37 mouse cellular contexts compared by ENCODE assay signal in genomic region chr3:58804745-58805144, GRCm38 (mm10). TPM values are rescaled to one million over a fixed set of nuclear protein-coding genes. Genes with fewer than 3 reads are reported as not detected.
A peak's percentile ranks its signal among the peaks of the same experiment; 100 is the strongest.
DNase-seq lines count a peak whose midpoint lies in the region; ATAC-seq lines count a peak whose summit lies in the region.
"Had no signal": no experiment of that assay in that cellular context is flagged by ENCODE, and none has a peak within 500 bp of the region (broad histone marks: within the 10 kb centered on the region; RNA-seq: fewer than 3 reads in every experiment).

No protein-coding gene starts in this region.

- WGBS in heart, embryonic 16.5 days, result 36% methylated on average over 6 of the region's 6 CpGs

- H3K9me3 ChIP-seq in heart, embryonic 16.5 days (replicated peaks; ENCODE audit: control insufficient read depth, low read length), result no peaks in the 10 kb centered on the region
- H3K9me3 ChIP-seq: forebrain, embryonic 13.5 days; hindbrain, embryonic 12.5 days; intestine, embryonic 15.5 days; limb, embryonic 12.5 days; liver, embryonic 15.5 days; lung, embryonic 15.5 days; megakaryocyte, embryonic 14.5 days; midbrain, embryonic 12.5 days; neural tube, embryonic 13.5 days; stomach, embryonic 15.5 days had no signal

- no peak overlapping the region for H3K9ac ChIP-seq in heart, embryonic 16.5 days (ENCODE audit: low read length)
- H3K9ac ChIP-seq: forebrain, embryonic 13.5 days; hindbrain, embryonic 12.5 days; intestine, embryonic 15.5 days; limb, embryonic 12.5 days; liver, embryonic 15.5 days; lung, embryonic 15.5 days; midbrain, embryonic 12.5 days; neural tube, embryonic 13.5 days; stomach, embryonic 15.5 days had no signal

- no peaks in the 10 kb centered on the region for H3K36me3 ChIP-seq in heart, embryonic 16.5 days (ENCODE audit: control insufficient read depth, insufficient read depth)
- H3K36me3 ChIP-seq: hindbrain, embryonic 12.5 days; intestine, embryonic 15.5 days; limb, embryonic 12.5 days; liver, embryonic 15.5 days; lung, embryonic 15.5 days; midbrain, embryonic 12.5 days; neural tube, embryonic 13.5 days; stomach, embryonic 15.5 days had no signal

- H3K27ac ChIP-seq in heart, embryonic 16.5 days (ENCODE audit: low read length), result peak overlapping the region; percentile 70
- H3K27ac ChIP-seq: forebrain, embryonic 13.5 days; hindbrain, embryonic 12.5 days; hindbrain, postnatal 0 days; intestine, embryonic 15.5 days; kidney, postnatal 0 days; limb, embryonic 12.5 days; liver, embryonic 15.5 days; lung, embryonic 15.5 days; midbrain, embryonic 12.5 days; neural tube, embryonic 13.5 days; stomach, embryonic 15.5 days had no signal

- H3K4me1 ChIP-seq in heart, embryonic 16.5 days (ENCODE audit: control insufficient read depth, insufficient read depth, low read length), result peaks cover 15% of the 10 kb centered on the region
- H3K4me1 ChIP-seq: hindbrain, embryonic 12.5 days; intestine, embryonic 15.5 days; liver, embryonic 15.5 days; lung, embryonic 15.5 days; megakaryocyte, embryonic 14.5 days; neural tube, embryonic 13.5 days; stomach, embryonic 15.5 days had no signal

- H3K27me3 ChIP-seq in heart, embryonic 16.5 days (ENCODE audit: control insufficient read depth, insufficient read depth, low read length), result no peaks in the 10 kb centered on the region; the same call in 1 of the 2 replicates
- H3K27me3 ChIP-seq: CH12.LX; forebrain, embryonic 13.5 days; hindbrain, embryonic 12.5 days; intestine, embryonic 15.5 days; limb, embryonic 12.5 days; liver, embryonic 15.5 days; lung, embryonic 15.5 days; neural tube, embryonic 13.5 days; stomach, embryonic 15.5 days had no signal

- intact Hi-C loops in heart, postnatal 25 days (cut with DNase I), result no loop called here

- H3K4me3 ChIP-seq in heart, embryonic 16.5 days (ENCODE audit: low read length), result no peak overlapping the region
- H3K4me3 ChIP-seq: forebrain, embryonic 13.5 days; hindbrain, embryonic 12.5 days; intestine, embryonic 15.5 days; limb, embryonic 12.5 days; liver, embryonic 15.5 days; lung, embryonic 15.5 days; megakaryocyte, embryonic 14.5 days; midbrain, embryonic 12.5 days; neural tube, embryonic 13.5 days; stomach, embryonic 15.5 days had no signal

- H3K4me2 ChIP-seq in heart, embryonic 16.5 days (ENCODE audit: low read depth, low read length), result no peak overlapping the region
- H3K4me2 ChIP-seq: forebrain, embryonic 13.5 days; hindbrain, embryonic 12.5 days; intestine, embryonic 15.5 days; limb, embryonic 12.5 days; liver, embryonic 15.5 days; lung, embryonic 15.5 days; midbrain, embryonic 12.5 days; neural tube, embryonic 13.5 days; stomach, embryonic 15.5 days had no signal

- peak; percentile 97 for DNase-seq in heart, adult 11 months
- no peak for DNase-seq in heart, postnatal 25 days (ENCODE audit: low spot score)
- peak; percentile 72 to 77 for DNase-seq in heart, adult 9 months (ENCODE audit: low spot score in 2 of 2)
- peak; percentile 50 for DNase-seq in heart, postnatal 4 days
- DNase-seq in ovary, postnatal 14 days (ENCODE audit: low spot score), result no peak
- no peak for DNase-seq in layer of hippocampus, adult 9-10 months (ENCODE audit: low spot score)
- DNase-seq: adrenal gland, adult 8-10 months; cerebellum, adult 8-10 months; cerebellum, postnatal 36 days; gastrocnemius, postnatal 10 days; kidney, adult 8-10 months; kidney, postnatal 4 days; layer of hippocampus, adult 9-11 months; lung, postnatal 36 days; right cerebral cortex, postnatal 14 days had no signal

- peak; percentile 98 for ATAC-seq in heart, embryonic 16.5 days (replicated peaks; ENCODE audit: extremely low read depth, insufficient read depth, low FRiP score)
- ATAC-seq: forebrain, embryonic 13.5 days; hindbrain, postnatal 0 days; intestine, embryonic 15.5 days had no signal

RNA-seq across cellular contexts. Expression of gene Mindy4b-ps, which starts 17.4 kb away (rescaled TPM):
- total RNA-seq in heart, postnatal 25 days (2021), result under 1 TPM; 0.28 to 0.52 TPM
- polyA plus RNA-seq in heart, embryonic 16.5 days (2015; fragmentation: Nextera tagmentation; extraction: Ambion mirVana), result 0.71 and 0.77 TPM in 2 replicates
- under 1 TPM; 0.32 to 0.41 TPM for total RNA-seq in heart, postnatal 4 days (2021)
- total RNA-seq: adrenal gland, adult 8-10 months; adrenal gland, postnatal 4 days; CH12.LX; ES-E14; gastrocnemius, postnatal 10 days; hindbrain, postnatal 0 days; liver, adult 2 months had no signal
- polyA plus RNA-seq: C2C12; embryonic facial prominence, embryonic 11.5 days; gonadal fat pad, adult 2 months; hindbrain, embryonic 12.5 days; intestine, embryonic 15.5 days; kidney, postnatal 0 days; liver, adult 2 months; liver, embryonic 15.5 days; lung, embryonic 15.5 days; midbrain, embryonic 12.5 days; neural tube, embryonic 13.5 days; small intestine, adult 2 months; stomach, embryonic 15.5 days; urinary bladder, adult 2 months had no signal

Comparison
In these comparisons a context has a peak if more than half of its experiments do, and no peak if none do; other contexts are left out.
1. DNase-seq: peak in heart, adult 11 months (single experiment), heart, adult 9 months (2 of 2) and heart, postnatal 4 days (single experiment); none in heart, postnatal 25 days (single experiment), ovary, postnatal 14 days (single experiment) and layer of hippocampus, adult 9-10 months (single experiment).